Mouse (Mus musculus) brain, adult 2 months (tissue): ENCODE measurements around the gene H2afy.
"Not testable (repeated sequence)": the region's sequence is repeated elsewhere in the genome, so short reads cannot be mapped to it uniquely, and the experiment has no call there.

Experiments used
- DNase-seq: peaks from one replicate; pipeline ENCODE4 v3.0.0; 2011; ENCODE audit warnings: low read depth, low spot score

Gene H2afy

DNA sequence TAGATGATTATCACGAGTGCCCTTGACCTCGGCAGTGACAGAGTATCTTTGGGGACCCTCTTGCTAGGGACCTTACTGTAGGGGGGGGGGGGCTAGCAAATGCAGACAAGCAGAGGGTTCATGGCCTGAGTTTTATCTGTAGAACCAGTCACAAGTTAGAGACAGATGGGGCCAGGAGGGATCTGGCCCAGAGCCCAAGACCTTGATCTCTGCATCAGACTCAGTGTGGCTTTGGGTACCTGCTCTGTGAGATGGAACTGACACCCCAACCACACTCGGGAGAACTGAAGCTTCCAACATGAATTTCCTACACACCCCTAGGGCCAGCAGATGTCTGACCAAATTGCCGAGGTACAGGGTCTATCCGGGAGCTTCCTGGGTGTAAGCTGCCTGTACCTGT lies 63.0 kb downstream of the H2afy start:
- DNase-seq = no peak

- peak; percentile 70 for DNase-seq
These were observed 63.9 kb downstream of the H2afy start for GRCm38 (mm10) chr13:56072268-56072607.

DNA sequence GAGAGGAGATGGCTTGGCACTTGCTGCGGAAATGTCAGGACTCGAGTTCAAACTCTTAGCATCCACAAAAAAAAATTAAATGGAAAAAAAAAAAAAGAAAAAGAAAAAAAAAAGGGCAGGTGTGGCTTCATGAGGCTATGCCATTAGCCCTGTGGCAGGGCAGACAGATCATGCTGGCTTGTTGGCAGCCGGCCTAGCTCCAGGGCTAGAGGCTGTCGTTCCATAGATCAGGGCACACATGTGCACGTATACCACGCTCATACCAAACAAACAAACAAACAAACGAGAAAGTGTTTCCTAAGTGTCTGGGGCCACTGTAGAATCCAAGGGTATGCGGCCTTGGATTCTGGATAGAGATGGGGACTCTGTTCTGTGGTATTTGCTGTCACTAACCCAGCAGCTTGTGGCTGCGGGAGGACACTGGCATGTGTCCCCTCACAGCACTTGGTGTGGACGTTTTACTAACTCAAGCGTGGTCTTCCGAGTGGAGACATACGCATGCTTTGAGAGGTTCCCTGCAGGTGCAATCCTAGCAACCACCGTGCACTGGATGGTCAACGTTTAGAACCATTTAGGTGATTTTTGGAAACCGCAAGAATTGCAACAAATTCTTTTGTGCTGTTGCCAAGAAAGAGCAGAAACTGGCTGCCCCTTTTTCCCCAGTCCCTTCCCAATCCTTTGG lies 64.4 kb downstream of the H2afy start:
- DNase-seq = peak; percentile 62

GRCm38 (mm10) chr13:56069643-56070042 lies 66.5 kb downstream of the H2afy start:
- no peak for DNase-seq

- DNase-seq = no peak
These were observed 67.6 kb downstream of the H2afy start for GRCm38 (mm10) chr13:56068517-56068916.

GRCm38 (mm10) chr13:56066904-56067303 lies 69.3 kb downstream of the H2afy start:
- DNase-seq = no peak

DNA sequence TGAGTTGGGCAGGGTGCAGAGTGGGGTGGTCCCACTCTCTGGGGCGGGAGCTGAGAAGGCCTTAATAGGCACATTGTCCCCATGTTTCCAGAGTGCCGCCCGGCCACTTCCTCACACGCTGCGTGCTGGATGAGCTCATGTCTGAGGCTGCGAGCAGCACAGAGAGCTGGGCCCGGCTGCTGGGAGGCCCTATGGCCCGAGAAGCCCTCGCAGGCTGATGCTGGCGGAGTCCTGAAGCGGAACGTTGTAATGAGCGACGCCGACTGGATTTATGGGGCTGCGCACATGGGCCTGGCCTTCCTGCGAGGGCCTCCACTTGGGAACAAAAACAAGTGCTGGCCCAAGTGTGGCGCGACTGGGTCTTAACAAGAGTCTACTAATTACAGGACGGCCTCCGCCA lies 70.0 kb downstream of the H2afy start:
- DNase-seq = no peak

DNA sequence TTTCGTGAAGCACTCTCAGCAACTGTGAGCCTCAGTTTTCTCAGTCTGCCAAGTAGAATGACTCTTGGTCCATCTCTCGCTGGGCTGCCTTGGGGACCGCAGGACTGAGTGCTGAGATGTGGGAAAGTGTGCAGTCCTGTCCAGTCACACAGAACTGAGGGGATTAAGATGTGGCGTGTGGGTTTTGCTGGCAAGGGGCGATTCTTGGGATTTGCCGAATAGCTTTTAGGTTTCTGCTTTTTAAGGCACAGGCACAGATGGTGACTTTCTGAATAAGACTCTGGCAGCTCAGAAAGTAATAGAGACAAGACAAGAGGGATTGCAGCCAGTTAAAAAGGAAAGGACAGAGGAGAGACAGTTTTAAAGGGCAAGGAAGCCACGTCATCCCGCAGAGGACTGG lies 78.4 kb downstream of the H2afy start:
- peak; percentile 58 for DNase-seq

GRCm38 (mm10) chr13:56055720-56056119 lies 80.4 kb downstream of the H2afy start:
- no peak for DNase-seq

- no peak for DNase-seq
These were observed 82.1 kb downstream of the H2afy start for GRCm38 (mm10) chr13:56054089-56054488.

DNA sequence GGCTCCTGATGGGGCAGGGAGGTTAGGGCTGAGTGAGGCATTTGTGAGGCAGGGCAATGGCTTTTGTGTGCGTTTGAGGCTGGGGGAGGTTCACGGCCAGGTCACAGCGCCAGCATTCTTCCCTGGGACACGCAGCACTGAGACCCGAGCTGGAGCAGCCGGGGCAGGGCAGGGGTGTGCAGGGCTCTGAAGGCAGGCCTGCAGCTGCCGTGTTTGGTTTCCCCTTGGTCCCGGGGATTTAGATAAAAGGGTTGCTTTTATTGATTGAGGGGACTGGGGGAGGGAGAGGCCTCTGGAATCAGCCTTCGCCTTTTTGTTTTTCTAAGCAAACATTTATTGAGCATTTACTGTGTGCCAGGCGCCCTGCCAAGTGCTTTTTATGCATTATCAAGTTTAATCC lies 83.4 kb downstream of the H2afy start:
- no peak for DNase-seq

DNA sequence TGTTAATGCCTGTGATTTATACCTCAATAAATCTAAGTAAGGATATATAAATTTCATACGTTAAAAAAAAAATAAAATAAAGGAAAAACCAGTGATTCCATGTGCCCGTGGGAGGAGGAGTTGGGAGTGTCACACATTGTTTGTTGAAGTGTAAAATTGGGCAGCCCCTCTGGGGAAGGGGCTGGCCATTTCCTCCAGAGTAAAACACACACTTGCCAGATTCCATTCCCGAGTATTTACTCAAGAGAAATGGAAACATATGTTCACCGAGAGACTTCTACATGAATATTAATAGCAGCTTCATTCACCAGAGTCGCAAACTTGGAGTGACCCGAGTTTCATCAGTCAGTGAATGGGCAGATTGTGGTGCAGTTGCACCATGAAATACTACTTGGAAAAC lies 85.9 kb downstream of the H2afy start:
- DNase-seq = no peak

DNA sequence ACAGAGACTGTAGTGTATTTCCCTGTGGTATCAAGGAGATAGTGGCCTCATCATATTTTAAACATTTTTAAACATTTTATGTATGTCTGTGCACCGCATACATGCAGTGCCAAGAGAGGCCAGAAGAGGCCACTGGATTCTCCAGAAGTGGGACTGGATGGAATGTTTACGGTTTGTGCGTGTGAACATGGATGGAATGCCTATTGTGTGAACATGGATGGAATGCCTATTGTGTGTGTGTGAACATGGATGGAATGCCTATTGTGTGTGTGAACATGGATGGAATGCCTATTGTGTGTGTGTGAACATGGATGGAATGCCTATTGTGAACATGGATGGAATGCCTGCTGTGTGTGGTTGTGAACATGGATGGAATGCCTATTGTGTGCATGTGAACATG lies 93.9 kb downstream of the H2afy start:
- DNase-seq = no peak

DNA sequence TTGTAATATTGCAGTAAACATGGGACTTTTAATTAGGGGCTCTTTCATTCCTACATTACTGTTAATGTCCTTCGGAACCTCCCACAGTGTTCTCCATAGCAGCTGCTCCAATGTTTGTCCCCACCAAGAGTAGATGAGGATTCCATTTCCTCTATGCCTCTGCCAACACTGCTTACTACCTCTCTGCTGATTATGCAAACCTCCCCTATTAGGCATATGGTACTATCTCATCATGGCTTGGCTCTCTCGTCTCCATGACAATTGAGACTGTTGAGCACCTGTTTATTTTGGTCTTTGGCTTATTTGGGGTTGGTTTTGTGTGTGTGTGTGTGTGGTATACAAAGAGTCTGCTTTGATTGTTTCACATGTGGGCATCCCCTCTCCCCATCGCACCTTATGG lies 95.5 kb downstream of the H2afy start:
- DNase-seq = peak; percentile 47

GRCm38 (mm10) chr13:56039610-56040371 lies 96.4 kb downstream of the H2afy start:
- DNase-seq = no peak

- DNase-seq = peak; percentile 44
These were observed 107.2 kb downstream of the H2afy start for GRCm38 (mm10) chr13:56029006-56029405.

- not testable (repeated sequence) for DNase-seq
These were observed 108.2 kb downstream of the H2afy start for GRCm38 (mm10) chr13:56027996-56028395.

DNA sequence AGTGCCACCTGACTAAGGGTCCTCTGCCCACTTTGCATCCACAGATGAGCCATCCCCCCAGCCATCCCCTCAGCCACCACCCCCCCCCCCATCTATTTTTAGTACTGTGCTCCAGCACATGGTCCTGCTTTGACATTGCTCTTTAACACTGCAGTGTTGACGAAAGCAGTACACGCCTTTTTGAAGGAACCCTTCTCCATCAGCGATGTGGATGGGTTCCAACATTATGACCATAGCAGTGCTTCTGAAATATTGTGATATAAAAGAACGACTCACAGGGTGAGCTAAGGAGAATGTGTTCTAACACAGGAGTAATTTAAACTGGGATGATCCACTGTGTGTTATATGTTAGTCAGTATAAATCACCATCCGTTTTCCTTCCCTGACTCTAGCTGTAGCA lies 109.5 kb downstream of the H2afy start:
- DNase-seq = no peak

DNA sequence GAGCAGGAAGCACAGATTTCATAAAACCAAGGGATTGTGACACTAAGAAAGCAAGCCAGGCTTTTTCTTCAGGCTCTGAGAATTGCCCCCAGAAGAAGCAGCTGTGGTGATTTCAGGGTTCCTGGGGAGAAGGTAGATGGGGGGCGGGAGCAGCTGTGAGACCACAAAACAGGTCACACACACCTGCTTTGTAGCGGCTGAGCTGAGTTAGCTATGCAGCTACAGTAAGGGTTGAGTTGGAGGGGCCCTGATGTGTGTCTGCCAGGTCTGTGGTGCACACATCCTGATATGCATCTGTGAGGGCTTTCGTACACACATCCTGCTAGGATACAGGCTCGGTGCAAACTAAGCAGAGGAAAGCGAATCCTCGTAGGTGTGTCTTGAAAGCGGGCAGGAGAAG lies 110.1 kb downstream of the H2afy start:
- no peak for DNase-seq

DNA sequence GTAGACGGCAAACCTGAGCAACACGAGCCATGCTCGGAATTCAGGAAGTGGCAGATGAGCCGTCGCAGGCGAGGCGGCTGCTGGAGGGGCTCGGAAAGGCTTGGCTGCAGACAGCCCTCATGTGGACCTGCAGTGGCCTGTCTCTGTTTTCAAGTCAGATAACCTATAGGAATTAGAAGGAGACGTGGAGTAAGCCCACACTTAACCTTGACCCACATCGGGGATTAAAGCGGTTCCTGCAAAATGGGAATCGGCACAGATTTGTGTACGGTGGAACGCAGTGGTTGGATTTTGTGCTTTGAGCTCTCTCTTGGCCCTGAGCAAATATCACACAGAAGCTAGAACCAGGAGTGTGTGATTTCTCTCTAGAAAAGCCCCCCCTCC lies 111.1 kb downstream of the H2afy start:
- no peak for DNase-seq

GRCm38 (mm10) chr13:56024410-56025026 lies 111.6 kb downstream of the H2afy start:
- no peak for DNase-seq
